Mouse (Mus musculus) erythroblast, embryonic 14.5 days (primary cell): ENCODE results near the gene Hip1r.

Experiments used
- GATA1 ChIP-seq: IDR thresholded peaks from 2 replicates; pipeline ENCODE4 v1.6.1; 2012; ENCODE audit warnings: low read length, inconsistent platforms, mixed read lengths
- TAL1 ChIP-seq: IDR thresholded peaks from 3 replicates; pipeline ENCODE4 v1.6.1; 2012; ENCODE audit warnings: low read length, inconsistent platforms, mixed read lengths

DNA sequence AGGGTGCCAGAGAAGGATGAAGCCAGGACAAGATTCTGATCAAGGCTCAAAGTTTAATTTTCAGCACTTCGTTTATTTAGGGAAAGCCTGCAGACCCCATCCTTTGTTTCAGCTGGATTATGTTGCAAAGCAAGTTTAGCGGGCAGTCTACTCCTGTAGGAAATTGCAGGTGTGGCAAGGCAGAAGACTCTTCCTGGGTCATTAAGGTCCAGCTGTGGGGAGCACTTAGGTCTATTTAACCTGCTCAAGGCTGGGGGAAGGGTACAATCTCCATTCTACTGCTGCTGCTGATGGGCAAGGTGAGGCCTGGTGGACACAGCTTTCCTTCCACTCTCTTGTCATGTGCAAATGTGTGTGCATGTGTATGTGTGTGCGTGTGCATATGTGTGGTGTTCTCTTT lies 14.4 kb upstream of the Hip1r start:
- TF ChIP-seq GATA1 (no peak), TAL1 (no peak)
